ENCODE assay signal across 9 mouse cellular contexts in genomic region chr4:141073661-141074060, GRCm38 (mm10). TPM values are rescaled to one million over a fixed set of nuclear protein-coding genes. Genes with fewer than 3 reads are reported as not detected.
A peak's percentile ranks its signal among the peaks of the same experiment; 100 is the strongest.
DNase-seq lines count a peak whose midpoint lies in the region; ATAC-seq and TF ChIP-seq lines count a peak whose summit lies in the region.
"Had no signal": no experiment of that assay in that cellular context is flagged by ENCODE, and none has a peak within 500 bp of the region (broad histone marks: within the 10 kb centered on the region; RNA-seq: fewer than 3 reads in every experiment).

No protein-coding gene starts in this region.

- peaks cover 32% of the 10 kb centered on the region for H3K79me2 ChIP-seq in MEL (ENCODE audit: control insufficient read depth, insufficient read depth, low read length, poor library complexity)
- H3K79me2 ChIP-seq in heart, adult 2 months (replicated peaks; ENCODE audit: control insufficient read depth, insufficient read depth, low read length): peaks cover 7% of the 10 kb centered on the region

- TF ChIP-seq RAD21 in MEL (IDR thresholded peaks at IDR 0.05; ENCODE audit: low read depth, low read length): no peak

- WGBS in heart, adult 2 months: 38% methylated on average over 9 of the region's 9 CpGs
- WGBS in liver, postnatal 0 days (ENCODE audit: insufficient replicate concordance): 62% methylated on average over 9 of the region's 9 CpGs
- WGBS in hindbrain, embryonic 11.5 days: 96% methylated on average over 9 of the region's 9 CpGs

- H3K9me3 ChIP-seq in MEL (replicated peaks; ENCODE audit: insufficient read depth, low read length): no peaks in the 10 kb centered on the region
- H3K9me3 ChIP-seq in liver, postnatal 0 days (ENCODE audit: low read length): no peaks in the 10 kb centered on the region
- no peaks in the 10 kb centered on the region for H3K9me3 ChIP-seq in hindbrain, embryonic 11.5 days (ENCODE audit: control insufficient read depth, low read length)
- H3K9me3 ChIP-seq: neural tube, embryonic 12.5 days had no signal

- peaks cover 2 to 35% of the 10 kb centered on the region in 2 experiments; a peak in 3 of 4 replicates for H3K36me3 ChIP-seq in MEL (ENCODE audit: control insufficient read depth in 1 of 2, insufficient read depth in 2 of 2, low read length in 2 of 2)
- H3K36me3 ChIP-seq in heart, adult 2 months (ENCODE audit: control insufficient read depth, insufficient read depth, low read length): no peaks in the 10 kb centered on the region
- H3K36me3 ChIP-seq in liver, postnatal 0 days (replicated peaks; ENCODE audit: insufficient read depth, low read length): peaks cover 49% of the 10 kb centered on the region
- H3K36me3 ChIP-seq in hindbrain, embryonic 11.5 days (ENCODE audit: control insufficient read depth, insufficient read depth, low read length): peaks cover 4% of the 10 kb centered on the region; the same call in 1 of the 2 replicates

- TF ChIP-seq POLR2A in MEL (IDR thresholded peaks at IDR 0.05; ENCODE audit: control insufficient read depth in 1 of 2, insufficient read depth in 1 of 2, low read depth in 1 of 2, low read length in 2 of 2, poor library complexity in 1 of 2): no peak
- TF ChIP-seq POLR2A in heart, adult 2 months (IDR thresholded peaks at IDR 0.05; ENCODE audit: insufficient read depth, low read depth, low read length): no peak

- H3K27ac ChIP-seq in MEL (ENCODE audit: control insufficient read depth, low read depth, low read length): peak overlapping the region; percentile 50
- peak overlapping the region; percentile 66 for H3K27ac ChIP-seq in heart, adult 2 months
- peak overlapping the region; percentile 69 for H3K27ac ChIP-seq in liver, postnatal 0 days (ENCODE audit: low read depth)
- H3K27ac ChIP-seq in hindbrain, embryonic 11.5 days (ENCODE audit: low read depth, low read length): no peak overlapping the region
- H3K27ac ChIP-seq: kidney, postnatal 0 days; neural tube, embryonic 12.5 days had no signal

- H3K4me3 ChIP-seq in MEL (ENCODE audit: control insufficient read depth in 1 of 2, insufficient read depth in 1 of 2, low read depth in 2 of 2, low read length in 2 of 2): peak overlapping the region in 1 of 2 experiments; percentile 12; a peak in 1 of 4 replicates
- H3K4me3 ChIP-seq in heart, adult 2 months: no peak overlapping the region
- H3K4me3 ChIP-seq in liver, postnatal 0 days (ENCODE audit: low read depth, low read length): 0 out of 2 replicates have a peak overlapping the region, but pooled peaks have one; percentile 8
- no peak overlapping the region for H3K4me3 ChIP-seq in hindbrain, embryonic 11.5 days (ENCODE audit: low read depth, low read length)
- H3K4me3 ChIP-seq: neural tube, embryonic 12.5 days had no signal

- TF ChIP-seq CTCF in MEL (IDR thresholded peaks at IDR 0.05 in 2 of 3, conservative IDR thresholded peaks at IDR 0.05 in 1 of 3; ENCODE audit: control insufficient read depth in 1 of 3, insufficient read depth in 1 of 3, low read depth in 2 of 3, low read length in 3 of 3, poor library complexity in 1 of 3, severe bottlenecking in 1 of 3): no peak
- TF ChIP-seq CTCF in heart, adult 2 months (IDR thresholded peaks at IDR 0.05): no peak
- no peak for TF ChIP-seq CTCF in liver, postnatal 0 days (IDR thresholded peaks at IDR 0.05; ENCODE audit: low read depth)

- H3K4me1 ChIP-seq in MEL (ENCODE audit: control insufficient read depth in 1 of 2, insufficient read depth in 2 of 2, low read length in 2 of 2): peaks cover 10 to 39% of the 10 kb centered on the region in 2 experiments
- H3K4me1 ChIP-seq in heart, adult 2 months (ENCODE audit: control insufficient read depth, insufficient read depth, low read length): peaks cover 6% of the 10 kb centered on the region
- H3K4me1 ChIP-seq in liver, postnatal 0 days (ENCODE audit: insufficient read depth): peaks cover 46% of the 10 kb centered on the region
- 0 out of 2 replicates have a peak, but pooled peaks cover 5% of the 10 kb centered on the region for H3K4me1 ChIP-seq in hindbrain, embryonic 11.5 days (replicated peaks; ENCODE audit: control insufficient read depth, insufficient read depth, low read length)

- peak; percentile 43 for ATAC-seq in liver, postnatal 0 days
- ATAC-seq in hindbrain, embryonic 11.5 days (ENCODE audit: low FRiP score): no peak
- ATAC-seq in granulocyte monocyte progenitor cell, adult 5-6 weeks (replicated peaks; ENCODE audit: poor library complexity, severe bottlenecking): no peak

- H3K9ac ChIP-seq in MEL (ENCODE audit: control insufficient read depth, low read depth, low read length, poor library complexity, severe bottlenecking): 0 out of 2 replicates have a peak overlapping the region, but pooled peaks have one; percentile 2
- no peak overlapping the region for H3K9ac ChIP-seq in heart, adult 2 months (ENCODE audit: low read depth, low read length)
- H3K9ac ChIP-seq in liver, postnatal 0 days (replicated peaks): peak overlapping the region; percentile 55; the same call in 1 of the 2 replicates
- no peak overlapping the region for H3K9ac ChIP-seq in hindbrain, embryonic 11.5 days (ENCODE audit: low read depth, low read length)
- H3K9ac ChIP-seq: neural tube, embryonic 12.5 days had no signal

- peak in 1 of 2 experiments; percentile 9; a peak in 1 of 4 replicates for TF ChIP-seq EP300 in MEL (IDR thresholded peaks at IDR 0.05; ENCODE audit: low read depth in 1 of 2, low read length in 2 of 2)
- TF ChIP-seq EP300 in heart, adult 2 months (IDR thresholded peaks at IDR 0.05; ENCODE audit: insufficient read depth, low read depth, low read length): 0 out of 2 replicates have a peak, but pooled peaks have one; percentile 21
- no peak for TF ChIP-seq EP300 in liver, postnatal 0 days (IDR thresholded peaks at IDR 0.05; ENCODE audit: low read depth)

- intact Hi-C loops in heart, adult 2 months (cut with DNase I): no loop called here

- H3K27me3 ChIP-seq in MEL (ENCODE audit: control insufficient read depth in 1 of 2, insufficient read depth in 2 of 2, low read length in 2 of 2): no peaks in the 10 kb centered on the region
- H3K27me3 ChIP-seq in heart, adult 2 months (ENCODE audit: control insufficient read depth, insufficient read depth, low read length): no peaks in the 10 kb centered on the region
- no peaks in the 10 kb centered on the region for H3K27me3 ChIP-seq in liver, postnatal 0 days (ENCODE audit: insufficient read depth, low read length)
- no peaks in the 10 kb centered on the region for H3K27me3 ChIP-seq in hindbrain, embryonic 11.5 days (ENCODE audit: control insufficient read depth, insufficient read depth, low read length)
- H3K27me3 ChIP-seq: neural tube, embryonic 12.5 days had no signal

- H3K4me2 ChIP-seq in liver, postnatal 0 days (ENCODE audit: low read depth, low read length): peak overlapping the region; percentile 57
- no peak overlapping the region for H3K4me2 ChIP-seq in hindbrain, embryonic 11.5 days (replicated peaks; ENCODE audit: low read depth, low read length)
- H3K4me2 ChIP-seq: neural tube, embryonic 12.5 days had no signal

- peak; percentile 34 for DNase-seq in MEL (ENCODE audit: low read depth, low spot score)
- DNase-seq in adrenal gland, postnatal 14 days: peak; percentile 81
- peak; percentile 72 to 81 for DNase-seq in heart, adult 2 months
- DNase-seq in liver, postnatal 0 days: peak; percentile 80
- no peak for DNase-seq in hindbrain, embryonic 11.5 days (ENCODE audit: low spot score)
- DNase-seq in layer of hippocampus, adult 9-10 months (ENCODE audit: low spot score): no peak

TF ChIP-seq in MEL, 35 proteins besides CTCF, POLR2A, EP300 and RAD21:
- TF ChIP-seq JUND (IDR thresholded peaks at IDR 0.05; ENCODE audit: low read depth, low read length) (no peak), ETS1 (IDR thresholded peaks at IDR 0.05; ENCODE audit: low read depth, low read length) (peak; percentile 19; the same call in 1 of the 2 replicates)

RNA-seq across cellular contexts. Expression of gene Necap2, which starts 4.5 kb away (rescaled TPM):
- total RNA-seq in MEL (2012; rRNA removed): 45.1 and 57.4 TPM in 2 replicates
- polyA plus RNA-seq in MEL (2012; ENCODE audit: insufficient read depth in 1 of 2, insufficient read length in 2 of 2, low read depth in 1 of 2, low replicate concordance in 2 of 2, missing spikeins in 1 of 2): 10 to 100 TPM in 1 of 2 experiments, not detected in 1; 75.6 TPM
- total RNA-seq in adrenal gland, postnatal 14 days (2021): 45.5 and 56.4 TPM in 2 replicates
- 10 to 100 TPM; 13.9 to 14.9 TPM for total RNA-seq in heart, adult 2 months (2021)
- 21.2 and 24.5 TPM in 2 replicates for polyA plus RNA-seq in heart, adult 2 months (2012; rRNA removed)
- 47.1 and 53.0 TPM in 2 replicates for polyA plus RNA-seq in liver, postnatal 0 days (2015; fragmentation: Nextera tagmentation; extraction: Ambion mirVana)
- polyA plus RNA-seq in hindbrain, embryonic 11.5 days (2014; fragmentation: Nextera tagmentation; extraction: Ambion mirVana): 50.8 and 51.7 TPM in 2 replicates
- total RNA-seq in granulocyte monocyte progenitor cell, adult 5-6 weeks (2014; fragmentation: Nextera tagmentation): 30.6 and 52.4 TPM in 2 replicates
- 45.5 and 54.2 TPM in 2 replicates for total RNA-seq in granulocyte monocyte progenitor cell, adult 5-6 weeks (2017)

RNA-seq across cellular contexts. Expression of gene Crocc, which starts 13.3 kb away (rescaled TPM):
- 0.77 and 0.92 TPM in 2 replicates for total RNA-seq in MEL (2012; rRNA removed)
- polyA plus RNA-seq in MEL (2012; ENCODE audit: insufficient read depth in 1 of 2, insufficient read length in 2 of 2, low read depth in 1 of 2, low replicate concordance in 2 of 2, missing spikeins in 1 of 2): 1 to 10 TPM in 1 of 2 experiments, not detected in 1; 3.6 TPM
- 7.1 and 9.8 TPM in 2 replicates for total RNA-seq in adrenal gland, postnatal 14 days (2021)
- 1 to 10 TPM; 4.6 to 4.9 TPM for total RNA-seq in heart, adult 2 months (2021)
- 5.1 and 8.1 TPM in 2 replicates for polyA plus RNA-seq in heart, adult 2 months (2012; rRNA removed)
- polyA plus RNA-seq in liver, postnatal 0 days (2015; fragmentation: Nextera tagmentation; extraction: Ambion mirVana): 0.32 and 0.47 TPM in 2 replicates
- polyA plus RNA-seq in hindbrain, embryonic 11.5 days (2014; fragmentation: Nextera tagmentation; extraction: Ambion mirVana): 6.3 and 7.6 TPM in 2 replicates
- 6.4 and 8.0 TPM in 2 replicates for total RNA-seq in granulocyte monocyte progenitor cell, adult 5-6 weeks (2014; fragmentation: Nextera tagmentation)
- total RNA-seq in granulocyte monocyte progenitor cell, adult 5-6 weeks (2017): 6.5 and 7.0 TPM in 2 replicates

RNA-seq across cellular contexts. Expression of gene Spata21, which starts 14.5 kb away (rescaled TPM):
- total RNA-seq in MEL (2012; rRNA removed): not detected in 2 replicates
- not detected for polyA plus RNA-seq in MEL (2012; ENCODE audit: insufficient read depth in 1 of 2, insufficient read length in 2 of 2, low read depth in 1 of 2, low replicate concordance in 2 of 2, missing spikeins in 1 of 2)
- not detected in 2 replicates for total RNA-seq in adrenal gland, postnatal 14 days (2021)
- total RNA-seq in heart, adult 2 months (2021): not detected
- polyA plus RNA-seq in heart, adult 2 months (2012; rRNA removed): 0.16 and 0.20 TPM in 2 replicates
- not detected in 2 replicates for polyA plus RNA-seq in liver, postnatal 0 days (2015; fragmentation: Nextera tagmentation; extraction: Ambion mirVana)
- 0.17 and 0.19 TPM in 2 replicates for polyA plus RNA-seq in hindbrain, embryonic 11.5 days (2014; fragmentation: Nextera tagmentation; extraction: Ambion mirVana)
- total RNA-seq in granulocyte monocyte progenitor cell, adult 5-6 weeks (2014; fragmentation: Nextera tagmentation): not detected in 2 replicates
- total RNA-seq in granulocyte monocyte progenitor cell, adult 5-6 weeks (2017): not detected in 2 replicates

Comparison
In these comparisons a context has a peak if more than half of its experiments do, and no peak if none do; other contexts are left out.
1. DNase-seq: peak in MEL (single experiment), adrenal gland, postnatal 14 days (single experiment), heart, adult 2 months (2 of 2) and liver, postnatal 0 days (single experiment); none in hindbrain, embryonic 11.5 days (single experiment) and layer of hippocampus, adult 9-10 months (single experiment).
2. H3K9ac ChIP-seq: peak in MEL (single experiment) and liver, postnatal 0 days (single experiment); none in heart, adult 2 months (single experiment) and hindbrain, embryonic 11.5 days (single experiment).